Mouse (Mus musculus) ZHBTc4 (cell line): ENCODE results near the gene Necab2.
A peak's percentile ranks its signal among the peaks of the same experiment; 100 is the strongest.

Source experiments
- DNase-seq: peaks from one replicate; pipeline ENCODE4 v3.0.0-alpha.2; 2011; ENCODE audit warnings: low read depth, low spot score

Gene Necab2

DNA sequence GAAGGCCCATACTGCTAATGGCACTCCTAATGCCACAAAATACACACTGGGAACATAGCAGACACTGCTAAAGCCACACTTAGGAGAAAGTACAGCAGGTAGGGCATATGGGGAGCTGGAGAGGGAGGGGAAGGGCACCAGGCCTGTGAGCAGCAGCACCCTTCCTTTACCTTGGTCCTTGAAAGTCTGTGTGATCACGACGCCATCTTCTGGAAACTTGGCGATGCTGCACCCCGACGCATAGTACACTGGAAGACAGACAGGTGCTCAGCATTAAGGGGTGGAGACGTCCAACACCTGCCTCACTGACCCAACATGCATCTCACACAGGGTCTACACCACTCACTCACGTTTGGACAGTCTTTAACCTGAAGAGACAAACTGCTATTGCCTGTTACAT, 73.6 kb downstream of the Necab2 start:
- peak; percentile 81 for DNase-seq
